Mouse (Mus musculus) layer of hippocampus, adult 6 months (tissue): ENCODE data around the gene Klhl33. TPM values are rescaled to one million over a fixed set of nuclear protein-coding genes. Genes with fewer than 3 reads are reported as not detected.

Source experiments
- long read RNA-seq, 2 experiments: library from polyadenylated mRNA; unstranded; transcript quantifications; one replicate each; pipeline ENCODE4 v2.0.0; 2019 to 2020
- polyA plus RNA-seq: library from polyadenylated mRNA; unstranded; fragments of <200 nt; fragmentation: Nextera tagmentation; gene quantifications from 2 replicates; pipeline ENCODE4 v1.2.3, GENCODE M21; 2021

Klhl33 gene
- 0.19 and 0.49 TPM in 2 replicates for polyA plus RNA-seq
- long read RNA-seq, experiment 1 = 0 reads
- long read RNA-seq, experiment 2, full-length matches to known transcripts = 11 of 16 reads
- long read RNA-seq, experiment 2, partial matches to known transcripts = 1 of 16 reads
- long read RNA-seq, experiment 2, other reads (novel, unspliced or antisense) = 4 of 16 reads

GRCm38 (mm10) chr14:50897374-50897765, at the start of gene Klhl33:
Klhl33 (minus strand) TSS chr14:50897507.

GRCm38 (mm10) chr14:50943932-50944667, 46.8 kb upstream of the Klhl33 start, which contains the start of gene Gm49342:
Gm49342 (plus strand) TSS chr14:50944517.

GRCm38 (mm10) chr14:50930754-50931492, 33.6 kb upstream of the Klhl33 start, which contains the start of the genes Pip4p1 and Pnp:
Pip4p1 (minus strand) TSS chr14:50930856.
Pnp (plus strand) TSS chr14:50931082.

DNA sequence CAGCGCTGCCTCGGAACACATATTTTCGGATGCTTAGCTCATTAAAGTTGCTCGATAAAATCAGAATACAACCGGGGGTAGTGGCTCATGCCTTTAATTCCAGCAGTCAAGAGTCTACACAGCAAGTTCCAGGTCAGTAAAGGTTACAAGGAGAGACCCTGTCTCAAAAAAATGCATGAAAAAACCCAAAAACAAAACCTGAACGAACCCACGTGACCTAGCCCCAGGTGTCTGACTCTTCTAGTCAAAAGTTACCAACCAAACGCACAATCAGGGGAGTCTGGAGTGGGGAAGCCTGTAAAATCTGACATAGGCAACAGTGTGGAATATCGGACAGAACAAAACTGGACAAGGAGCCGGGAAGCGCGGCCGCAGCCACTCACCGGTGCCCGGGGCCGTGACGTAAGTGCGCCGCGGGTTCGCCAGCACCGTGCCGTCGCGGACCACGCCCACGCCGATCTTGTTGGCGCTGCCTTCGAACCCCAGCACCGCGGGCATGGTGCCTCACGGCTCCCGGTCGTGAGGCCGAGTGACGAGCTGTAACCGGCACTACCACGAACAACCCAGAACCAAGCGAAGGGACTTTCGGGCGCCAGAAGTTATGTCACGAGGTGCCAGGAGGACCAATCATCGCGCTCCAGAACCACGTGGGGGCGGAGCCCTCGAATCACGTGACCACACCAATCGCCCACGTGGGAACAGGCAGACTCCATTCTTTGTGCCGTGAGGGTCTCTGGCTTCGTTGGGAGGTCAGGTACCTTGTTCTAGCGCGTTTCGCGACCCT, 27.2 kb upstream of the Klhl33 start, which contains the start of the genes Osgep and Apex1:
Gene Osgep, minus strand, starts transcription at position 613 of the 784 bp plus-strand sequence.
Gene Apex1, plus strand, starts transcription at position 688 of the 784 bp plus-strand sequence.

GRCm38 (mm10) chr14:50869889-50870804, 27.2 kb downstream of the Klhl33 start, which contains the start of gene Tep1:
Tep1 (minus strand) TSS chr14:50870560.

Other genes with a start within 250 kb of the Klhl33 start
- not detected in 2 replicates for gene Olfr747, start 204.3 kb downstream of the Klhl33 start, polyA plus RNA-seq
- gene Olfr748, start 190.1 kb downstream of the Klhl33 start, polyA plus RNA-seq = not detected in 2 replicates
- not detected in 2 replicates for gene Olfr749, start 152.4 kb downstream of the Klhl33 start, polyA plus RNA-seq
- gene Ttc5, start 112.0 kb downstream of the Klhl33 start, polyA plus RNA-seq = 53.7 and 55.6 TPM in 2 replicates
- gene Ccnb1ip1, start 89.8 kb downstream of the Klhl33 start, polyA plus RNA-seq = not detected in 2 replicates
- gene Parp2, start 89.7 kb downstream of the Klhl33 start, polyA plus RNA-seq = 24.4 and 27.2 TPM in 2 replicates
- 1.2 and 2.4 TPM in 2 replicates for gene Tep1, start 26.9 kb downstream of the Klhl33 start, polyA plus RNA-seq
- 75.5 and 79.0 TPM in 2 replicates for gene Osgep, start 27.4 kb upstream of the Klhl33 start, polyA plus RNA-seq
- gene Apex1, start 27.5 kb upstream of the Klhl33 start, polyA plus RNA-seq = 86.9 and 97.4 TPM in 2 replicates
- gene Pip4p1, start 33.3 kb upstream of the Klhl33 start, polyA plus RNA-seq = 65.9 and 75.6 TPM in 2 replicates
- 9.8 and 10.9 TPM in 2 replicates for gene Pnp, start 33.6 kb upstream of the Klhl33 start, polyA plus RNA-seq
- not detected in 2 replicates for gene Gm49342, start 47.0 kb upstream of the Klhl33 start, polyA plus RNA-seq
- 1.2 and 2.4 TPM in 2 replicates for gene Pnp2, start 58.5 kb upstream of the Klhl33 start, polyA plus RNA-seq
- 0.11 and 0.23 TPM in 2 replicates for gene Rnase10, start 110.2 kb upstream of the Klhl33 start, polyA plus RNA-seq
- not detected in 2 replicates for gene Rnase9, start 144.4 kb upstream of the Klhl33 start, polyA plus RNA-seq
- gene Rnase11, start 152.7 kb upstream of the Klhl33 start, polyA plus RNA-seq = not detected in 2 replicates
- gene Rnase12, start 160.2 kb upstream of the Klhl33 start, polyA plus RNA-seq = 0.23 TPM in 1 of 2 replicates, not detected in the other
- gene Olfr750, start 176.9 kb upstream of the Klhl33 start, polyA plus RNA-seq = not detected in 2 replicates
- 17.8 and 18.4 TPM in 2 replicates for gene Rnase4, start 193.6 kb upstream of the Klhl33 start, polyA plus RNA-seq
- 4.1 and 4.4 TPM in 2 replicates for gene Ang, start 193.6 kb upstream of the Klhl33 start, polyA plus RNA-seq
- not detected in 2 replicates for gene Eddm3b, start 216.9 kb upstream of the Klhl33 start, polyA plus RNA-seq
- gene Rnase6, start 226.4 kb upstream of the Klhl33 start, polyA plus RNA-seq = 0.39 and 1.0 TPM in 2 replicates
- gene Rnase1, start 249.3 kb upstream of the Klhl33 start, polyA plus RNA-seq = 2.7 and 2.9 TPM in 2 replicates